10 mouse cellular contexts compared by ENCODE assay signal in genomic region chr2:128124693-128125092, GRCm38 (mm10). TPM values are rescaled to one million over a fixed set of nuclear protein-coding genes. Genes with fewer than 3 reads are reported as not detected.
DNase-seq lines count a peak whose midpoint lies in the region; ATAC-seq lines count a peak whose summit lies in the region.
"Had no signal": no experiment of that assay in that cellular context is flagged by ENCODE, and none has a peak within 500 bp of the region (broad histone marks: within the 10 kb centered on the region; RNA-seq: fewer than 3 reads in every experiment).

No protein-coding gene starts in this region.

- H3K9ac ChIP-seq in lung, embryonic 15.5 days, result 0 out of 2 replicates have a peak overlapping the region, but pooled peaks have one; percentile 41
- H3K9ac ChIP-seq in forebrain, embryonic 16.5 days (replicated peaks; ENCODE audit: low read depth, low read length), result no peak overlapping the region
- H3K9ac ChIP-seq in liver, embryonic 15.5 days, result no peak overlapping the region
- H3K9ac ChIP-seq in stomach, embryonic 15.5 days, result no peak overlapping the region

- no peaks in the 10 kb centered on the region for H3K9me3 ChIP-seq in lung, embryonic 15.5 days
- H3K9me3 ChIP-seq in forebrain, embryonic 16.5 days (ENCODE audit: control insufficient read depth, low read length), result no peaks in the 10 kb centered on the region
- no peaks in the 10 kb centered on the region for H3K9me3 ChIP-seq in liver, embryonic 15.5 days (replicated peaks)
- H3K9me3 ChIP-seq in stomach, embryonic 15.5 days, result no peaks in the 10 kb centered on the region

- 14% methylated on average over 15 of the region's 15 CpGs for WGBS in lung, embryonic 15.5 days
- WGBS in forebrain, embryonic 16.5 days, result 4% methylated on average over 15 of the region's 15 CpGs
- WGBS in liver, embryonic 15.5 days (ENCODE audit: insufficient replicate concordance), result 6% methylated on average over 15 of the region's 15 CpGs
- 18% methylated on average over 15 of the region's 15 CpGs for WGBS in stomach, embryonic 15.5 days

- peaks cover 43% of the 10 kb centered on the region for H3K4me1 ChIP-seq in lung, embryonic 15.5 days
- peaks cover 45% of the 10 kb centered on the region for H3K4me1 ChIP-seq in forebrain, embryonic 16.5 days (replicated peaks; ENCODE audit: control insufficient read depth, insufficient read depth, low read length)
- peaks cover 56% of the 10 kb centered on the region for H3K4me1 ChIP-seq in liver, embryonic 15.5 days (replicated peaks)
- H3K4me1 ChIP-seq in stomach, embryonic 15.5 days, result peaks cover 33% of the 10 kb centered on the region

- no peak for DNase-seq in lung, postnatal 36 days
- no peak for DNase-seq in adrenal gland, adult 2 months
- DNase-seq in urinary bladder, postnatal 10 days (ENCODE audit: low spot score), result no peak
- DNase-seq: gastrocnemius, postnatal 10 days had no signal

- H3K36me3 ChIP-seq in lung, embryonic 15.5 days, result peaks cover 5% of the 10 kb centered on the region; the same call in 1 of the 2 replicates
- no peaks in the 10 kb centered on the region for H3K36me3 ChIP-seq in forebrain, embryonic 16.5 days (ENCODE audit: control insufficient read depth, insufficient read depth)
- peaks cover 11% of the 10 kb centered on the region; the same call in 1 of the 2 replicates for H3K36me3 ChIP-seq in liver, embryonic 15.5 days (replicated peaks)
- H3K36me3 ChIP-seq in stomach, embryonic 15.5 days, result no peaks in the 10 kb centered on the region

- H3K4me2 ChIP-seq in lung, embryonic 15.5 days, result peak overlapping the region; percentile 96
- peak overlapping the region; percentile 100 for H3K4me2 ChIP-seq in forebrain, embryonic 16.5 days (ENCODE audit: low read length)
- H3K4me2 ChIP-seq in liver, embryonic 15.5 days, result peak overlapping the region; percentile 98
- peak overlapping the region; percentile 95 for H3K4me2 ChIP-seq in stomach, embryonic 15.5 days

- ATAC-seq in lung, embryonic 15.5 days (ENCODE audit: borderline replicate concordance, extremely low read depth, low FRiP score, low TSS enrichment), result no peak
- no peak for ATAC-seq in forebrain, embryonic 16.5 days
- no peak for ATAC-seq in liver, embryonic 15.5 days (ENCODE audit: insufficient read depth)
- no peak for ATAC-seq in stomach, embryonic 15.5 days (ENCODE audit: insufficient read depth, low FRiP score, low read depth)
- no peak for ATAC-seq in erythroid progenitor cell, adult 5-6 weeks (replicated peaks; ENCODE audit: low FRiP score, poor library complexity, severe bottlenecking)
- ATAC-seq: activated CD4-positive, CD25-positive, alpha-beta regulatory T cell, adult 4 months had no signal

- no peak overlapping the region for H3K27ac ChIP-seq in lung, embryonic 15.5 days
- no peak overlapping the region for H3K27ac ChIP-seq in forebrain, embryonic 16.5 days (ENCODE audit: low read length)
- H3K27ac ChIP-seq in liver, embryonic 15.5 days (replicated peaks), result no peak overlapping the region
- H3K27ac ChIP-seq in stomach, embryonic 15.5 days, result no peak overlapping the region

- H3K27me3 ChIP-seq in lung, embryonic 15.5 days, result peaks cover 27% of the 10 kb centered on the region
- peaks cover 35% of the 10 kb centered on the region for H3K27me3 ChIP-seq in forebrain, embryonic 16.5 days (replicated peaks; ENCODE audit: control insufficient read depth, insufficient read depth, low read length)
- peaks cover 77% of the 10 kb centered on the region for H3K27me3 ChIP-seq in liver, embryonic 15.5 days
- H3K27me3 ChIP-seq in stomach, embryonic 15.5 days (replicated peaks), result peaks cover 11% of the 10 kb centered on the region

- H3K4me3 ChIP-seq in lung, embryonic 15.5 days, result peak overlapping the region; percentile 70
- peak overlapping the region; percentile 73 for H3K4me3 ChIP-seq in forebrain, embryonic 16.5 days (replicated peaks; ENCODE audit: low read length)
- peak overlapping the region; percentile 75 for H3K4me3 ChIP-seq in liver, embryonic 15.5 days (replicated peaks)
- H3K4me3 ChIP-seq in stomach, embryonic 15.5 days (replicated peaks), result peak overlapping the region; percentile 70

RNA-seq across cellular contexts. Expression of gene Bcl2l11, which starts 1.1 kb away (rescaled TPM):
- 29.2 and 29.4 TPM in 2 replicates for polyA plus RNA-seq in lung, embryonic 15.5 days (2015; fragmentation: Nextera tagmentation; extraction: Ambion mirVana)
- polyA plus RNA-seq in forebrain, embryonic 16.5 days (2015; fragmentation: Nextera tagmentation; extraction: Ambion mirVana), result 8.8 and 10.1 TPM in 2 replicates
- 4.9 and 6.1 TPM in 2 replicates for polyA plus RNA-seq in liver, embryonic 15.5 days (2015; fragmentation: Nextera tagmentation; extraction: Ambion mirVana)
- 17.4 and 19.9 TPM in 2 replicates for polyA plus RNA-seq in stomach, embryonic 15.5 days (2015; fragmentation: Nextera tagmentation; extraction: Ambion mirVana)
- total RNA-seq in adrenal gland, adult 2 months (2021), result 10 to 100 TPM; 18.1 to 36.7 TPM
- polyA plus RNA-seq in adrenal gland, adult 2 months (2012; rRNA removed), result 16.6 and 21.5 TPM in 2 replicates
- 6.7 and 13.7 TPM in 2 replicates for total RNA-seq in erythroid progenitor cell, adult 5-6 weeks (2015; ENCODE audit: low replicate concordance)
- total RNA-seq in erythroid progenitor cell, adult 5-6 weeks (2017; ENCODE audit: low replicate concordance), result 17.2 and 20.7 TPM in 2 replicates
